Mouse (Mus musculus) splenic B cell, adult 2 months (primary cell): ENCODE measurements around the gene Rbsn.
A peak's percentile ranks its signal among the peaks of the same experiment; 100 is the strongest.

Experiments used
- DNase-seq: peaks from one replicate; pipeline ENCODE4 v3.0.0-alpha.2; 2011; ENCODE audit warnings: low read depth, low spot score
- H3K27me3 ChIP-seq: 2 replicates; pipeline ENCODE4 v1.6.1; 2012; ENCODE audit warnings: mild to moderate bottlenecking, low read length, moderate library complexity, mixed read lengths; ENCODE audit not compliant: control insufficient read depth, poor library complexity, insufficient read depth, severe bottlenecking
- H3K36me3 ChIP-seq: 2 replicates; pipeline ENCODE4 v1.6.1; 2012; ENCODE audit warnings: mild to moderate bottlenecking, low read length, moderate library complexity, mixed read lengths; ENCODE audit not compliant: control insufficient read depth, poor library complexity, insufficient read depth, severe bottlenecking

Gene Rbsn

GRCm38 (mm10) chr6:92214773-92215449 is at the start of gene Rbsn:
Gene Rbsn (minus strand): TSS chr6:92214925.
- Histone ChIP-seq H3K27me3 (no peaks in the 10 kb centered on the region), H3K36me3 (peaks cover 6% of the 10 kb centered on the region; the same call in 1 of the 2 replicates)
- peak; percentile 95 for DNase-seq

GRCm38 (mm10) chr6:92261162-92261843 is 46.6 kb upstream of the Rbsn start:
- Histone ChIP-seq H3K27me3 (no peaks in the 10 kb centered on the region), H3K36me3 (no peaks in the 10 kb centered on the region)
- no peak for DNase-seq

GRCm38 (mm10) chr6:92255346-92255745 is 40.6 kb upstream of the Rbsn start:
- Histone ChIP-seq H3K36me3 (no peaks in the 10 kb centered on the region), H3K27me3 (no peaks in the 10 kb centered on the region)
- no peak for DNase-seq

- Histone ChIP-seq H3K27me3 (no peaks in the 10 kb centered on the region), H3K36me3 (no peaks in the 10 kb centered on the region)
- DNase-seq: no peak
These were observed 38.6 kb upstream of the Rbsn start for GRCm38 (mm10) chr6:92253253-92253870.

GRCm38 (mm10) chr6:92247215-92247919 is 32.6 kb upstream of the Rbsn start:
- Histone ChIP-seq H3K27me3 (no peaks in the 10 kb centered on the region), H3K36me3 (no peaks in the 10 kb centered on the region)
- no peak for DNase-seq

GRCm38 (mm10) chr6:92246335-92246734 is 31.6 kb upstream of the Rbsn start:
- Histone ChIP-seq H3K36me3 (no peaks in the 10 kb centered on the region), H3K27me3 (no peaks in the 10 kb centered on the region)
- DNase-seq: no peak

- no peak for DNase-seq
- no peaks in the 10 kb centered on the region for H3K36me3 ChIP-seq
- no peaks in the 10 kb centered on the region for H3K27me3 ChIP-seq
These were observed 29.9 kb upstream of the Rbsn start, which contains the start of gene Trh for GRCm38 (mm10) chr6:92244591-92244990. Gene Trh (minus strand): TSS chr6:92244650.

GRCm38 (mm10) chr6:92241178-92241906 is 26.6 kb upstream of the Rbsn start:
- DNase-seq: peak; percentile 30

GRCm38 (mm10) chr6:92235036-92235435 is 20.3 kb upstream of the Rbsn start:
- no peak for DNase-seq
- H3K36me3 ChIP-seq: no peaks in the 10 kb centered on the region
- no peaks in the 10 kb centered on the region; the same call in 1 of the 2 replicates for H3K27me3 ChIP-seq

More at GRCm38 (mm10) chr6:92241178-92241906, 26.6 kb upstream of the Rbsn start:
- Histone ChIP-seq H3K27me3 (no peaks in the 10 kb centered on the region; the same call in 1 of the 2 replicates), H3K36me3 (no peaks in the 10 kb centered on the region)

GRCm38 (mm10) chr6:92231762-92232161 is 17.0 kb upstream of the Rbsn start:
- Histone ChIP-seq H3K36me3 (no peaks in the 10 kb centered on the region), H3K27me3 (no peaks in the 10 kb centered on the region)
- DNase-seq: no peak

- no peak for DNase-seq
- H3K27me3 ChIP-seq: no peaks in the 10 kb centered on the region
- H3K36me3 ChIP-seq: no peaks in the 10 kb centered on the region
These were observed 16.6 kb upstream of the Rbsn start for GRCm38 (mm10) chr6:92231356-92231755.

- no peak for DNase-seq
- Histone ChIP-seq H3K36me3 (no peaks in the 10 kb centered on the region), H3K27me3 (no peaks in the 10 kb centered on the region)
These were observed 14.9 kb upstream of the Rbsn start for GRCm38 (mm10) chr6:92229586-92229985.

- peak; percentile 33 for DNase-seq
- H3K36me3 ChIP-seq: no peaks in the 10 kb centered on the region
- H3K27me3 ChIP-seq: no peaks in the 10 kb centered on the region
These were observed 14.4 kb upstream of the Rbsn start for GRCm38 (mm10) chr6:92229103-92229502.

- Histone ChIP-seq H3K27me3 (no peaks in the 10 kb centered on the region), H3K36me3 (no peaks in the 10 kb centered on the region)
- no peak for DNase-seq
These were observed 10.3 kb upstream of the Rbsn start for GRCm38 (mm10) chr6:92224981-92225380.
